Mouse (Mus musculus): ENCODE data around the gene Cdh20. TPM values are rescaled to one million over a fixed set of nuclear protein-coding genes. Genes with fewer than 3 reads are reported as not detected.

The Cdh20 gene
- total RNA-seq, 1 experiment: 0.04 TPM

DNA sequence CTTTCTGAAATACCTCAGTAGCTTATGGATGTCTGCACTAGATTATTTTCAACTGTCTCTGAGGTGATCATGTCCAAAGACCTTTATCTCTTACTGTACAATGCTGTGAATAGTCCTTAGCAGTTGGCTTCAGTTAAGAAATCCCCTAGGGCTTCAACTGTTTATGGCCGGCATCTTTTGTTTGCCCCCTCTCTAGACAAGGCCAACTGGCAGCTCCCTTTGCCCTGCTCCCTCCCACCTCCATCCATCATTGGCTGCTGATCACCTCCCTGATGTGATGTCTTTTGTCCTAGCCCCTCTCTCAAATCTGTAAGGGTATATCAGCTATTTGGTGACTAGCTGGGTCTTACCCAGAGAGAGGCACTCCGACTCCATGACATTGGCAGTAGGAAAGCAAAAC, 148.2 kb downstream of the Cdh20 start:
- in situ Hi-C loops (cut with MboI; ENCODE audit: low sequenced_read_pairs in 2 of 2, unreplicated experiment in 2 of 2): no loop called here
- Histone ChIP-seq H3K4me3 (ENCODE audit: insufficient read depth in 1 of 2, low read depth in 1 of 2, low read length in 2 of 2, poor library complexity in 1 of 2, severe bottlenecking in 1 of 2) (no peak overlapping the region), H3K4me1 (ENCODE audit: control insufficient read depth in 2 of 2, insufficient read depth in 2 of 2, low read length in 2 of 2, poor library complexity in 1 of 2) (no peaks in the 10 kb centered on the region), H3K27ac (ENCODE audit: insufficient read depth, low read depth, low read length, poor library complexity, severe bottlenecking) (no peak overlapping the region), H3K9me3 (ENCODE audit: control insufficient read depth, insufficient read depth, low read depth, low read length) (no peaks in the 10 kb centered on the region), H3K36me3 (ENCODE audit: control insufficient read depth, insufficient read depth, low read length, poor library complexity, severe bottlenecking) (no peaks in the 10 kb centered on the region), H3K9ac (ENCODE audit: insufficient read depth, low read depth, low read length, poor library complexity, severe bottlenecking) (no peak overlapping the region)
- no peak for DNase-seq (ENCODE audit: low read depth, low spot score)
- no peak for TF ChIP-seq MAFK (IDR thresholded peaks at IDR 0.05; ENCODE audit: insufficient read depth, low read depth, low read length)
- TF ChIP-seq ZNF384 (IDR thresholded peaks at IDR 0.05; ENCODE audit: low read depth, low read length): no peak
- no peak for TF ChIP-seq ZC3H11A (IDR thresholded peaks at IDR 0.05; ENCODE audit: borderline replicate concordance, low read depth, low read length)
- no peak for TF ChIP-seq HCFC1 (IDR thresholded peaks at IDR 0.05; ENCODE audit: borderline replicate concordance, insufficient read depth, low read length)
- no peak for TF ChIP-seq CHD2 (IDR thresholded peaks at IDR 0.05; ENCODE audit: low read depth, low read length)

DNA sequence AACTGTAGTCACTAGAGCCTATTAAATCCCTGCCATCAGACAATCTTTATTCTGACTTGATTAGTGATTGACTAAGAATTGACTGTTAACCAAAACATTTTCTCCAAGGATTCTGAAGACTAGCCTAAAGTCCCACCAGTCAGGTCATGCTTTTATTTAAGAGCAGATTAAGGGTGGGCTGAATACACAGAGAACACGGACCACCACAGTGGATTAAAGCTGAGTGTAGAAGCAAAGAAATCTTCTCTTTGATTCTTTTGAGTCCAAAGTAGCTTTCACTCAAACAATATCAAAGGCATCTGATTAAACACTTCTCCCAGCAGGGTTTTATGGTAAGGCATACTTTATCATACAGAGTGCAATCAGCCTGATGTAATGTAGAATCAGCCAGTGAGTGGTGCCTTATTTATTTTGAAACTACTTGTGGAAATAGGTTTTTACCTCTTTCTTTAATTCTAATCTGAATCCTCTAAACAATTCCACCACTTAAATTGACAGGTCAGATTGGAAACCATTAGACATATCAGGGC, 149.0 kb downstream of the Cdh20 start:
- no peaks in the 10 kb centered on the region for H3K4me1 ChIP-seq (ENCODE audit: control insufficient read depth in 2 of 2, insufficient read depth in 2 of 2, low read length in 2 of 2, poor library complexity in 1 of 2)

DNA sequence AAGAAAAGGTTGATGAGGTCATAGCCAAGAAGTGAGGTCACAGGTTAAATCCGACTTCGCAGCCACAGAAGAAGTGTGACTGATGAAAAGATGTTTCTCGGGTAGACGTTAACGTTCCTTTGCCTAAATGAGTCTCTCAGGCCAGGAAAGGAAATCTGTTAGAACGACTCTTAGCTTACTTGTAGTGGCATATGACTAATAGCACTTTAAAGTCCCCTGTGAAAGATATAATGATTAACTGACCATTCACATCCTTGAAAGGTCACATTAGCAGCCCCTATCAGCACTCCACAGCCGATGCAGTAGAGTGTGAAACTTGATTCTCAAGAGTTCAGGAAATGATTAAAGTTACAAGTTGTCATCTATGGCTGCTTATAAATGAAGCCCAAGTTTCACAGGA, 164.7 kb downstream of the Cdh20 start:
- DNase-seq (ENCODE audit: low read depth, low spot score): no peak
- Histone ChIP-seq H3K4me1 (ENCODE audit: control insufficient read depth in 2 of 2, insufficient read depth in 2 of 2, low read length in 2 of 2, poor library complexity in 1 of 2) (no peaks in the 10 kb centered on the region), H3K9me3 (ENCODE audit: control insufficient read depth, insufficient read depth, low read depth, low read length) (no peaks in the 10 kb centered on the region), H3K36me3 (ENCODE audit: control insufficient read depth, insufficient read depth, low read length, poor library complexity, severe bottlenecking) (no peaks in the 10 kb centered on the region), H3K27ac (ENCODE audit: insufficient read depth, low read depth, low read length, poor library complexity, severe bottlenecking) (no peak overlapping the region), H3K4me3 (ENCODE audit: insufficient read depth in 1 of 2, low read depth in 1 of 2, low read length in 2 of 2, poor library complexity in 1 of 2, severe bottlenecking in 1 of 2) (no peak overlapping the region), H3K9ac (ENCODE audit: insufficient read depth, low read depth, low read length, poor library complexity, severe bottlenecking) (no peak overlapping the region)
- TF ChIP-seq HCFC1 (IDR thresholded peaks at IDR 0.05; ENCODE audit: borderline replicate concordance, insufficient read depth, low read length) (no peak), ZNF384 (IDR thresholded peaks at IDR 0.05; ENCODE audit: low read depth, low read length) (no peak), CHD2 (IDR thresholded peaks at IDR 0.05; ENCODE audit: low read depth, low read length) (no peak), ZC3H11A (IDR thresholded peaks at IDR 0.05; ENCODE audit: borderline replicate concordance, low read depth, low read length) (no peak), MAFK (IDR thresholded peaks at IDR 0.05; ENCODE audit: insufficient read depth, low read depth, low read length) (no peak)
- in situ Hi-C loops (cut with MboI; ENCODE audit: low sequenced_read_pairs in 2 of 2, unreplicated experiment in 2 of 2): no loop called here

More for the DNA sequence above, 149.0 kb downstream of the Cdh20 start:
- DNase-seq (ENCODE audit: low read depth, low spot score): no peak
- Histone ChIP-seq H3K27ac (ENCODE audit: insufficient read depth, low read depth, low read length, poor library complexity, severe bottlenecking) (no peak overlapping the region), H3K36me3 (ENCODE audit: control insufficient read depth, insufficient read depth, low read length, poor library complexity, severe bottlenecking) (no peaks in the 10 kb centered on the region), H3K9me3 (ENCODE audit: control insufficient read depth, insufficient read depth, low read depth, low read length) (no peaks in the 10 kb centered on the region), H3K9ac (ENCODE audit: insufficient read depth, low read depth, low read length, poor library complexity, severe bottlenecking) (no peak overlapping the region), H3K4me3 (ENCODE audit: insufficient read depth in 1 of 2, low read depth in 1 of 2, low read length in 2 of 2, poor library complexity in 1 of 2, severe bottlenecking in 1 of 2) (no peak overlapping the region)
- no peak for TF ChIP-seq ZC3H11A (IDR thresholded peaks at IDR 0.05; ENCODE audit: borderline replicate concordance, low read depth, low read length)
- TF ChIP-seq CHD2 (IDR thresholded peaks at IDR 0.05; ENCODE audit: low read depth, low read length): no peak
- TF ChIP-seq MAFK (IDR thresholded peaks at IDR 0.05; ENCODE audit: insufficient read depth, low read depth, low read length): no peak
- TF ChIP-seq ZNF384 (IDR thresholded peaks at IDR 0.05; ENCODE audit: low read depth, low read length): no peak
- TF ChIP-seq HCFC1 (IDR thresholded peaks at IDR 0.05; ENCODE audit: borderline replicate concordance, insufficient read depth, low read length): no peak
- in situ Hi-C loops (cut with MboI; ENCODE audit: low sequenced_read_pairs in 2 of 2, unreplicated experiment in 2 of 2): no loop called here

DNA sequence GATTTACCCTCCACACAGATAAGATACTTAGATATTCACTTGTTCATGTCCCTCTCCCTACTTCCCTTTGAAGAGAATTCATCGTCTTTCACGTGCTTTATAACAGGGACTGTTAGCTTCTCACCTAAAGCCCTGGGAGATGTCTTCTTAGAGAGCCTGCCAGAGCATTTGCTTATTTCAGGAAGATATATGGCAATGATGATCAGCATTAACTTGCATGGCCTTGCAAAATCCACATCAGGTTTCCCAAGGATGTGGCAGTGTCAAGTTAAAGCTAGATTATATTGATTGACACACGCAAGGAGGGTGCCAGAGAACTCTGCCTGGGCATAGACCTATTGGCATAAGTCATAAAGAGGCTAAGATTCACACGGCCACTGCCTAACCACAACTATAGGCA, 168.6 kb downstream of the Cdh20 start:
- Histone ChIP-seq H3K9ac (ENCODE audit: insufficient read depth, low read depth, low read length, poor library complexity, severe bottlenecking) (no peak overlapping the region), H3K4me1 (ENCODE audit: control insufficient read depth in 2 of 2, insufficient read depth in 2 of 2, low read length in 2 of 2, poor library complexity in 1 of 2) (no peaks in the 10 kb centered on the region), H3K4me3 (ENCODE audit: insufficient read depth in 1 of 2, low read depth in 1 of 2, low read length in 2 of 2, poor library complexity in 1 of 2, severe bottlenecking in 1 of 2) (no peak overlapping the region), H3K27ac (ENCODE audit: insufficient read depth, low read depth, low read length, poor library complexity, severe bottlenecking) (no peak overlapping the region), H3K36me3 (ENCODE audit: control insufficient read depth, insufficient read depth, low read length, poor library complexity, severe bottlenecking) (no peaks in the 10 kb centered on the region), H3K9me3 (ENCODE audit: control insufficient read depth, insufficient read depth, low read depth, low read length) (no peaks in the 10 kb centered on the region)
- TF ChIP-seq MAFK (IDR thresholded peaks at IDR 0.05; ENCODE audit: insufficient read depth, low read depth, low read length): no peak
- no peak for TF ChIP-seq CHD2 (IDR thresholded peaks at IDR 0.05; ENCODE audit: low read depth, low read length)
- TF ChIP-seq ZC3H11A (IDR thresholded peaks at IDR 0.05; ENCODE audit: borderline replicate concordance, low read depth, low read length): no peak
- TF ChIP-seq HCFC1 (IDR thresholded peaks at IDR 0.05; ENCODE audit: borderline replicate concordance, insufficient read depth, low read length): no peak
- no peak for TF ChIP-seq ZNF384 (IDR thresholded peaks at IDR 0.05; ENCODE audit: low read depth, low read length)
- in situ Hi-C loops (cut with MboI; ENCODE audit: low sequenced_read_pairs in 2 of 2, unreplicated experiment in 2 of 2): no loop called here
- no peak for DNase-seq (ENCODE audit: low read depth, low spot score)

DNA sequence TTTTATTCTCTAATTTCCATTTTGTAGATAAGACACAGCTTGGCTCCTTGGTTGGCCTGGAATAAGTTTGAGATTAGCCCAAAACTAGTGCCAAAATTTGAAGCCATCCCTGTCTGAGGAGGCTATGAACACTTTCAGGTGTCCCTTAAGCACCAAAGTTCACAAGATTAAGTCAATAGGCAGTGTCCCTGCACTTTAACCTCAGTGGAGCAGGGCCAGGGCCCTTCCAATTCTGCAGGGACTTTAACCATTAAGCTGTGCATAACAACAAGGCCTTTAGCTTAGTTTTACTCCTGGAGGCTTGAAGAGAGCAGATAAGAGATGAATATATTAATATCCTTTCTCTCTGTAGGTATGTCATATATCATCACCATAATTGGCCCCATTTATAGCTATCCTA, 170.8 kb downstream of the Cdh20 start:
- DNase-seq (ENCODE audit: low read depth, low spot score): no peak
- H3K9ac ChIP-seq (ENCODE audit: insufficient read depth, low read depth, low read length, poor library complexity, severe bottlenecking): no peak overlapping the region
- H3K36me3 ChIP-seq (ENCODE audit: control insufficient read depth, insufficient read depth, low read length, poor library complexity, severe bottlenecking): no peaks in the 10 kb centered on the region
- TF ChIP-seq CHD2 (IDR thresholded peaks at IDR 0.05; ENCODE audit: low read depth, low read length): no peak
- no peak for TF ChIP-seq ZC3H11A (IDR thresholded peaks at IDR 0.05; ENCODE audit: borderline replicate concordance, low read depth, low read length)
- no peak for TF ChIP-seq MAFK (IDR thresholded peaks at IDR 0.05; ENCODE audit: insufficient read depth, low read depth, low read length)
- TF ChIP-seq HCFC1 (IDR thresholded peaks at IDR 0.05; ENCODE audit: borderline replicate concordance, insufficient read depth, low read length): no peak
- TF ChIP-seq ZNF384 (IDR thresholded peaks at IDR 0.05; ENCODE audit: low read depth, low read length): no peak
- H3K4me1 ChIP-seq (ENCODE audit: control insufficient read depth in 2 of 2, insufficient read depth in 2 of 2, low read length in 2 of 2, poor library complexity in 1 of 2): no peaks in the 10 kb centered on the region
- no peak overlapping the region for H3K4me3 ChIP-seq (ENCODE audit: insufficient read depth in 1 of 2, low read depth in 1 of 2, low read length in 2 of 2, poor library complexity in 1 of 2, severe bottlenecking in 1 of 2)
- H3K27ac ChIP-seq (ENCODE audit: insufficient read depth, low read depth, low read length, poor library complexity, severe bottlenecking): no peak overlapping the region
- in situ Hi-C loops (cut with MboI; ENCODE audit: low sequenced_read_pairs in 2 of 2, unreplicated experiment in 2 of 2): no loop called here
- H3K9me3 ChIP-seq (ENCODE audit: control insufficient read depth, insufficient read depth, low read depth, low read length): no peaks in the 10 kb centered on the region

Data from ES-E14 (cell line).